Mouse (Mus musculus): ENCODE results near the gene Gm3696.
"Not testable (repeated sequence)": the region's sequence is repeated elsewhere in the genome, so short reads cannot be mapped to it uniquely, and the experiment has no call there.

Gm3696 gene

DNA sequence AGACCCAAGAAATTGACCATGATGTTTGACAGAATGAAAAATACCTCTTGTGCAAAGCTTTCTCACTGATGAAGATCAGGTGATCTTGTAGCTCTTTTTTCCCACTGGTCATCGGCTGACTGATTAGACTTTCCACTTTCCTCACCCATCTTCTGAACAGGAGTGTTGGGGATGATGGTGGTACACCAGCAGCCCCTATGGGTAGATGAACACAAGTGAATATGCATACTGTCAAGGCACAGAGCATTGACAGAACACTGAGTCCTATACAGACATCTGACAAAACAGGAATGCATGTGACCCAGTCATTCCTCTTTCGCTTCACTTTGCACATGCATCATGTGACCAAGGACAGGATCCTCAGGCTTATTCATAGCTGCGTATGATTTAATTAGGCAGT lies at the start of gene Gm3696:
Gene Gm3696, minus strand, starts transcription at position 101 of the 400 bp plus-strand sequence.
- not testable (repeated sequence) for DNase-seq (ENCODE audit: low read depth, low spot score)

DNA sequence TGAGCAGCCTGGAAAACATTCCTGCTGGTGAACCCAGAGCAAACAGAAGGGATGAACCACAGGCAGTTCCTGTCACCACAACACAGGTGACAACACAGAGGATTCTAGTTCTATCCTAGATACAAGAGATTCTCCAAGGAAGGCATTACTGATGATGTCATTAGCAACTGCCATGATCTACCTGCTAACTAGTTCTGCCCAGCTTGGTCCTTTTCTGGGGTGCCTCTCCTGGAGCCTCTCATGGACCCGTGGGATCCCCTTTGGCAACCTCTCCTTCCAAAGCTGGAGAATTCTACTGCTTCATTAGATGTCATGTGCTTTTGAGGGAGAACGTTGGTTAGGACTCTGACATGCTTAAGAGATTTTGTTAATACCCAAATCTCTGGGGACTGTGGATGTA lies 24.9 kb upstream of the Gm3696 start, which contains the start of gene Gm6676:
Gene Gm6676, minus strand, starts transcription at position 101 of the 400 bp plus-strand sequence.
- DNase-seq (ENCODE audit: low read depth, low spot score), result not testable (repeated sequence)

DNA sequence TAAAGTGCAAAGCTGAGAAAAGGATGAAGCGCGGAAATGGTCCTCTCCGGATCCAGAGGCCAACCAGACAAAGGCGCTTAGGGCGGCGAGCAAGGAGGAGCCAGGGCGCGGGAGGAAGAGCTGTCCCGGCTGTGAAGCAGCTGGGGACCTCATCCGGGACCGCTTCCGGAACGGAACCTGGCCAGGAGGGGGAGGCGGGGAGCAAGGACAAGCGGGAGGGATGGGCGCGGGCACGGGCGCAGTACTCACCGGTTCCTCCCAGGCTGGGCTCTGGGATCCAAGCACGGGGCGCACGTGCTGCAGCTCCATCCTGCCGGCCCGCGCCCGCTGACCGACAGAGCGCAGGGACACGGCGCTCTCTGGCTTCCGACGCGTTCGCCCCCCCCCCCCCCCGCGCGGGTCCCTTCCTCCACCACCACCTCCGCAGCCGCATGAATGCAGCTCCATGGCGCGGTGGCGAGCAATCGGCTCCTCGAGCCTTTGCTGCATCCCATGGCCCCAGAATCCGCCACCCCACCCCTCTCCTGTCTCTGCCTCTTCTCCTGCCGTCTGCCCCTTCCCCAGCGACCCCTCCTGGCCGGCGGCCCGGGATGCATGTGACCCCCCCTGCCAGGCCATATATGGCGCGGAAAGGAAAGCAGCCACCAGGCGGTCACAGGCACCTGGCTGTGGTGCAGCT lies 4.8 kb upstream of the Gm3696 start:
- not testable (repeated sequence) for DNase-seq (ENCODE audit: low read depth, low spot score)

DNA sequence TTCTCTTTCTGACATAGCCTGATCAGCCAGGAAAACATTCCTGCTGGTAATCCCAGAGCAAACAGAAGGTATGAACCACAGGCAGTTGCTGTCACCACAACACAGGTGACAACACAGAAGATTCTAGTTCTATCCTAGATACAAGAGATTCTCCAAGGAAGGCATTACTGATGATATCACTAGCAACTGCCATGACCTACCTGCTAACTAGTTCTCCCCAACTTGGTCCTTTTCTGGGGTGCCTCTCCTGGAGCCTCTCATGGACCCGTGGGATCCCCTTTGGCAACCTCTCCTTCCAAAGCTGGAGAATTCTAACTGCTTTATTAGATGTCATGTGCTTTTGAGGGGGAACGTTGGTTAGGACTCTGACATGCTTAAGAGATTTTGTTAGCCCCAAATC lies 55.6 kb downstream of the Gm3696 start, which contains the start of gene Gm3685:
Gene Gm3685, minus strand, starts transcription at position 101 of the 400 bp plus-strand sequence.
- DNase-seq (ENCODE audit: low read depth, low spot score), result not testable (repeated sequence)
